Mouse (Mus musculus): Measurements from ENCODE around the gene Jade2. TPM values are rescaled to one million over a fixed set of nuclear protein-coding genes. Genes with fewer than 3 reads are reported as not detected.

Jade2 gene
- polyA plus RNA-seq, 1 experiment from 2014 or later, result 0.82 TPM

GRCm38 (mm10) chr11:51843898-51844297, 13.6 kb downstream of the Jade2 start:
- no peaks in the 10 kb centered on the region for H3K27me3 ChIP-seq
- H3K4me1 ChIP-seq (replicated peaks), result peaks cover 6% of the 10 kb centered on the region
- ATAC-seq (replicated peaks; ENCODE audit: insufficient number of reproducible peaks, insufficient read depth, low FRiP score, low read depth), result no peak
- H3K4me2 ChIP-seq, result no peak overlapping the region
- H3K9ac ChIP-seq, result no peak overlapping the region
- H3K4me3 ChIP-seq, result no peak overlapping the region
- H3K36me3 ChIP-seq, result no peaks in the 10 kb centered on the region
- no peaks in the 10 kb centered on the region for H3K9me3 ChIP-seq (replicated peaks)
- no peak overlapping the region for H3K27ac ChIP-seq

GRCm38 (mm10) chr11:51843168-51843567, 14.3 kb downstream of the Jade2 start:
- H3K9me3 ChIP-seq (replicated peaks), result no peaks in the 10 kb centered on the region
- ATAC-seq (replicated peaks; ENCODE audit: insufficient number of reproducible peaks, insufficient read depth, low FRiP score, low read depth), result no peak
- 78% methylated on average over 4 of the region's 4 CpGs for WGBS
- H3K4me1 ChIP-seq (replicated peaks), result peaks cover 6% of the 10 kb centered on the region
- no peak overlapping the region for H3K9ac ChIP-seq
- no peak overlapping the region for H3K4me2 ChIP-seq
- H3K36me3 ChIP-seq, result no peaks in the 10 kb centered on the region
- H3K27ac ChIP-seq, result no peak overlapping the region
- H3K27me3 ChIP-seq, result no peaks in the 10 kb centered on the region
- H3K4me3 ChIP-seq, result no peak overlapping the region

- no peak overlapping the region for H3K4me2 ChIP-seq
- no peak overlapping the region for H3K4me3 ChIP-seq
- H3K4me1 ChIP-seq (replicated peaks), result peaks cover 6% of the 10 kb centered on the region
- ATAC-seq (replicated peaks; ENCODE audit: insufficient number of reproducible peaks, insufficient read depth, low FRiP score, low read depth), result no peak
- H3K27ac ChIP-seq, result no peak overlapping the region
- no peaks in the 10 kb centered on the region for H3K36me3 ChIP-seq
- no peak overlapping the region for H3K9ac ChIP-seq
- no peaks in the 10 kb centered on the region for H3K27me3 ChIP-seq
- 59% methylated on average over 9 of the region's 9 CpGs for WGBS
- H3K9me3 ChIP-seq (replicated peaks), result no peaks in the 10 kb centered on the region
Observed at GRCm38 (mm10) chr11:51841149-51841548, 16.3 kb downstream of the Jade2 start.

GRCm38 (mm10) chr11:51840657-51841056, 16.8 kb downstream of the Jade2 start:
- peaks cover 6% of the 10 kb centered on the region for H3K4me1 ChIP-seq (replicated peaks)
- no peak overlapping the region for H3K9ac ChIP-seq
- no peak for ATAC-seq (replicated peaks; ENCODE audit: insufficient number of reproducible peaks, insufficient read depth, low FRiP score, low read depth)
- H3K27me3 ChIP-seq, result no peaks in the 10 kb centered on the region
- no peak overlapping the region for H3K4me3 ChIP-seq
- 46% methylated on average over 9 of the region's 9 CpGs for WGBS
- no peaks in the 10 kb centered on the region for H3K9me3 ChIP-seq (replicated peaks)
- H3K27ac ChIP-seq, result no peak overlapping the region
- H3K36me3 ChIP-seq, result no peaks in the 10 kb centered on the region
- no peak overlapping the region for H3K4me2 ChIP-seq

DNA sequence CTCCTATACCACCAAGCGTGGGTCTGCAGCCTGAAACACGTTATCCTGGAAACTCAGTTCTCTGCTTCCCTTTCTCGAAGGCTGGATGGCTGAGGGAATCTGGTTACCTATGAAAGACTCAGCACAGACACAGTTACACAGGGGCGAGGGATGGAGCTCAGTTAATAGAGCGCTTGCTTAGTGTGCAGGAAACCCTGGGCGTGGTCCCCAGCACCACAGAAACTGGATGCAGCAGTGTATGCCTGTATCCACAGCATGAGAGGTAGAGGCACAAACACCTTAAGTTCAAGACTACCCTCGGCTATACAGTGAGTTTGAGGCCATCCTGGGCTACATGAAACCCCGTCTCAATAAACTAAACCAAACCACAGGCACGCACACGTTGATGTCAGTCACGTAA, 17.5 kb downstream of the Jade2 start:
- no peak for ATAC-seq (replicated peaks; ENCODE audit: insufficient number of reproducible peaks, insufficient read depth, low FRiP score, low read depth)

GRCm38 (mm10) chr11:51839106-51839505, 18.3 kb downstream of the Jade2 start:
- Histone ChIP-seq H3K27me3 (no peaks in the 10 kb centered on the region), H3K4me2 (no peak overlapping the region), H3K4me1 (replicated peaks) (no peaks in the 10 kb centered on the region), H3K4me3 (no peak overlapping the region), H3K9me3 (replicated peaks) (no peaks in the 10 kb centered on the region), H3K9ac (no peak overlapping the region), H3K36me3 (no peaks in the 10 kb centered on the region), H3K27ac (no peak overlapping the region)
- no peak for ATAC-seq (replicated peaks; ENCODE audit: insufficient number of reproducible peaks, insufficient read depth, low FRiP score, low read depth)
- 72% methylated on average over 2 of the region's 2 CpGs for WGBS

More for the DNA sequence above, 17.5 kb downstream of the Jade2 start:
- H3K36me3 ChIP-seq, result no peaks in the 10 kb centered on the region
- no peaks in the 10 kb centered on the region for H3K9me3 ChIP-seq (replicated peaks)
- WGBS, result 84% methylated on average over 11 of the region's 11 CpGs
- no peak overlapping the region for H3K9ac ChIP-seq
- peaks cover 5% of the 10 kb centered on the region for H3K4me1 ChIP-seq (replicated peaks)
- no peaks in the 10 kb centered on the region for H3K27me3 ChIP-seq
- H3K4me2 ChIP-seq, result no peak overlapping the region
- no peak overlapping the region for H3K4me3 ChIP-seq
- H3K27ac ChIP-seq, result no peak overlapping the region

DNA sequence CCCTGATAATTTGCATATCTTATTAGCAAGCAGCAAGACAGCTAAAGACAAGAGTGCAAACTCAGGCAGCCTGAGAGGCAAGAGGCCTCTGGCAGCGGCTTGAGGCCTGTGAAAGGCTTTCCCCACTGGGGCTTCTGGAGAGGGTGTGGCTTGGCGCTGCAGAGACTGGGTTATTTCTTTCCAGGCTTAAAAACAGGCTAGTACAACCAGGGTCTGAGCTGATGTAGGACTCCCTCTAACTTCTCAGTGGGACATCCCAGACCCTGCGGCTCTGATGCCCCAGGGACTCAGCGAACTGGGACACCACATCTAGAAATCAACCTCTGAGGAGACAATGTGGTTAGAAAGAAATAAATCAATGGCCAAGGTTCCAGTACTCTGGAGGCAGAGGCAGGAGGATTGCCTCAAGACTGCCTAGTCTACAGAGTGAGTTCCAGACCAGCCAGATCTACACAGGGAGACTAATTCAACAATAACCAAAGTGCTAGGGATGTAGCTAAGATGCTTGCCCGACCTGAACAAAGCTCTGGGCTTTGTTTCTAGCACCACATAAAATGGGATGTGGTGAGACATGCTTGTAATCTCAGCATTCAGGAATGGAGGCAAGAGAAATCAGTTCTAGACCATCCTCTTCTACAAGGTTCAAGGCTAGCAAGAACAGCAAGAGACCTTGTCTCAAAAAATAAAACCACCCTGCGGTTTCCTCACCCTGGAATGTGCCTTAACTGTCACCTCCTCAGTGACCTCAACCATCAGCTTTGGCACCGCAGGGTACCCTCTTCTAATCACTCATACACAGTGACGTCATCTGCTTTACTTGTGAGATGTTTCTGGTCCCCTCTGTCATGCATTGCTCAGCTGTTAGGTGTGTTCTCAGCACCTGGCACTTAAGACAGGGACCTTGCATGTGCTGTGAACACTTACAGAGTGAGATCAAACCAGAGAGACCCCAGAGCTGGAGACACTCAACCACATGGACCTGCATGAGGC, 20.0 kb downstream of the Jade2 start:
- H3K27ac ChIP-seq, result no peak overlapping the region
- H3K9me3 ChIP-seq (replicated peaks), result no peaks in the 10 kb centered on the region
- H3K9ac ChIP-seq, result no peak overlapping the region
- H3K4me3 ChIP-seq, result no peak overlapping the region
- H3K36me3 ChIP-seq, result no peaks in the 10 kb centered on the region
- peaks cover 1% of the 10 kb centered on the region; the same call in 1 of the 2 replicates for H3K4me1 ChIP-seq (replicated peaks)
- 58% methylated on average over 8 of the region's 8 CpGs for WGBS
- no peaks in the 10 kb centered on the region for H3K27me3 ChIP-seq
- ATAC-seq (replicated peaks; ENCODE audit: insufficient number of reproducible peaks, insufficient read depth, low FRiP score, low read depth), result no peak
- H3K4me2 ChIP-seq, result no peak overlapping the region

- H3K36me3 ChIP-seq, result no peaks in the 10 kb centered on the region
- H3K9me3 ChIP-seq (replicated peaks), result no peaks in the 10 kb centered on the region
- peaks cover 2% of the 10 kb centered on the region; the same call in 1 of the 2 replicates for H3K4me1 ChIP-seq (replicated peaks)
- H3K4me3 ChIP-seq, result no peak overlapping the region
- no peak overlapping the region for H3K4me2 ChIP-seq
- H3K27me3 ChIP-seq, result no peaks in the 10 kb centered on the region
- ATAC-seq (replicated peaks; ENCODE audit: insufficient number of reproducible peaks, insufficient read depth, low FRiP score, low read depth), result no peak
- 84% methylated on average over 6 of the region's 6 CpGs for WGBS
- H3K27ac ChIP-seq, result no peak overlapping the region
- H3K9ac ChIP-seq, result no peak overlapping the region
Observed at GRCm38 (mm10) chr11:51836506-51836905, 20.9 kb downstream of the Jade2 start.

DNA sequence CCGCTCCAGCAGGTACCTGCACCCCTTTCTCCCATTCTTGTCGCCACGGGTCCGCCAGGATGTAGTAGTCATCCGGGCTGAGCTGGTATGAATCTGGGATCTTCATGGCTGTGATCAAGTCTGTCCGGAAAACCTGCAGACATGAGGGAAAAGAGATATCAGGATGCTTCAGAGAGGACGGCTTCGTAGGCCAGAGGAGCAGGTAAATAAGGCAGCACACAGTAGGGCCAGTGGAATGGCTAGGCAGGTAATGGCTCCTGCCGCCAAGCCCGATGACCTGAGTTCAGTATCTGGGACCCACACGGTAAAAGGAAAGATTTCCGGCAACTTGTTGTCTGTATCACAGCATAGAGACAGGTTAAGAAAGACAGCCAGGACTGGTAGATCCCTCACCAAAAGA, 21.9 kb downstream of the Jade2 start:
- no peak for ATAC-seq (replicated peaks; ENCODE audit: insufficient number of reproducible peaks, insufficient read depth, low FRiP score, low read depth)
- no peak overlapping the region for H3K4me3 ChIP-seq
- H3K4me1 ChIP-seq (replicated peaks), result peaks cover 2% of the 10 kb centered on the region; the same call in 1 of the 2 replicates
- 94% methylated on average over 12 of the region's 12 CpGs for WGBS
- no peak overlapping the region for H3K9ac ChIP-seq
- H3K36me3 ChIP-seq, result no peaks in the 10 kb centered on the region
- no peaks in the 10 kb centered on the region for H3K9me3 ChIP-seq (replicated peaks)
- H3K27me3 ChIP-seq, result no peaks in the 10 kb centered on the region
- H3K27ac ChIP-seq, result no peak overlapping the region
- no peak overlapping the region for H3K4me2 ChIP-seq

- H3K4me2 ChIP-seq, result no peak overlapping the region
- H3K9me3 ChIP-seq (replicated peaks), result no peaks in the 10 kb centered on the region
- peaks cover 2% of the 10 kb centered on the region; the same call in 1 of the 2 replicates for H3K4me1 ChIP-seq (replicated peaks)
- no peak overlapping the region for H3K9ac ChIP-seq
- no peak for ATAC-seq (replicated peaks; ENCODE audit: insufficient number of reproducible peaks, insufficient read depth, low FRiP score, low read depth)
- H3K27ac ChIP-seq, result no peak overlapping the region
- no peak overlapping the region for H3K4me3 ChIP-seq
- WGBS, result 85% methylated on average over 8 of the region's 8 CpGs
- no peaks in the 10 kb centered on the region for H3K36me3 ChIP-seq
- no peaks in the 10 kb centered on the region for H3K27me3 ChIP-seq
Observed at GRCm38 (mm10) chr11:51834067-51834411, 23.4 kb downstream of the Jade2 start.

GRCm38 (mm10) chr11:51833393-51834066, 23.9 kb downstream of the Jade2 start:
- Histone ChIP-seq H3K9me3 (replicated peaks) (no peaks in the 10 kb centered on the region), H3K36me3 (no peaks in the 10 kb centered on the region), H3K4me1 (replicated peaks) (peaks cover 2% of the 10 kb centered on the region; the same call in 1 of the 2 replicates), H3K27ac (no peak overlapping the region), H3K27me3 (no peaks in the 10 kb centered on the region), H3K9ac (no peak overlapping the region), H3K4me2 (no peak overlapping the region), H3K4me3 (no peak overlapping the region)
- WGBS, result 84% methylated on average over 10 of the region's 10 CpGs
- ATAC-seq (replicated peaks; ENCODE audit: insufficient number of reproducible peaks, insufficient read depth, low FRiP score, low read depth), result no peak

Data from heart, embryonic 15.5 days (tissue).